Mouse (Mus musculus): Measurements from ENCODE around the gene St6galnac5. TPM values are rescaled to one million over a fixed set of nuclear protein-coding genes. Genes with fewer than 3 reads are reported as not detected.

St6galnac5 gene
- polyA plus RNA-seq (2015; fragmentation: Nextera tagmentation; extraction: Ambion mirVana): 0.11 and 0.15 TPM in 2 replicates

DNA sequence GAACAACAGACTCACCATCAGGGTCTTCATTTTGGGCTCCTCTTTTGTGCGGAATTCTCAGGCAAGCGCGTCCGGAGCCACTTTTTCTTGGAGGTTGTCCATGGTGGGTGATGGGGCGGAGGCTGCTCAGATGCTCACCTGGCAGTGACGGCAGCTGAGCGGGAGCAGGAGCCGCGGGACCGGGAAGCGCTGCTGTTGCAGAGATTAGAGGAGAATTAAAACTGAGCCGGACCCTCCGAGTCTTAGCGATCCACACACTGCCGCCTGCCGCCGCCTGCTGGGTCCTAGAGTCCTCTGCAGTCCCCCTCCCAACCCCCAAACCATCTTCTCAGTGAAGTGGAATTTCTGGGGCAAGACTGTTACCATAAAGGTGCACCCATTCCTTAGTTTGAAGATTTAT, at the start of gene St6galnac5:
Gene St6galnac5 (minus strand): TSS at position 259 of the 400 bp plus-strand sequence.
- ATAC-seq (replicated peaks; ENCODE audit: extremely low read depth, insufficient read depth, low FRiP score): no peak
- peak within 1 kb of the TSS; percentile 44 for H3K4me3 ChIP-seq (ENCODE audit: low read length)
- H3K27me3 ChIP-seq (ENCODE audit: control insufficient read depth, insufficient read depth, low read length): peaks cover 34% of the 10 kb centered on the region
- peak within 1 kb of the TSS; percentile 14; the same call in 1 of the 2 replicates for H3K9ac ChIP-seq (ENCODE audit: low read length)
- peak within 1 kb of the TSS; percentile 66 for H3K4me2 ChIP-seq (ENCODE audit: low read depth, low read length)
- H3K27ac ChIP-seq (ENCODE audit: low read length): no peak within 1 kb of the TSS
- H3K36me3 ChIP-seq (ENCODE audit: control insufficient read depth, insufficient read depth): no peaks in the 10 kb centered on the region
- H3K9me3 ChIP-seq (replicated peaks; ENCODE audit: control insufficient read depth, low read length): no peaks in the 10 kb centered on the region
- WGBS: 2% methylated on average over 17 of the region's 17 CpGs
- H3K4me1 ChIP-seq (ENCODE audit: control insufficient read depth, insufficient read depth, low read length): peaks cover 11% of the 10 kb centered on the region

DNA sequence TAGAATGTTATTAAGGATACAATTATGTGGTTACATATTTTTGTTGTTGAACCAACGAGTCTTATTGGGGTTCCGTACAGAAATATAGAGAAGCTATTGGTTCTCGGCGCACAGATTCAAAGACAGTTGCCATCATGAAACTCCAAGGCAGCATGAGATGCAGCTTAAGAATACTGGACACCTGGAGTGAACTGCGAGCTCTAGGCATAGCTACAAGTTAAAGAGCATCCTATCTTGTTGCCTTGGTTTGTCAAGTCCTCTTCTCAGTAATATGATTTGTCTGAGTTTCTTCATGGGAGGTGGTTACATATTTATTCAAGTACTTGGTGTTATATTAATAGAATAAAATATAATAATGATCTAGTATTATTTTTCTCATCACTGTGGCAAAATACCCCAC, 48.7 kb upstream of the St6galnac5 start:
- Histone ChIP-seq H3K9ac (ENCODE audit: low read length) (no peak overlapping the region), H3K4me2 (ENCODE audit: low read depth, low read length) (no peak overlapping the region), H3K9me3 (replicated peaks; ENCODE audit: control insufficient read depth, low read length) (no peaks in the 10 kb centered on the region), H3K36me3 (ENCODE audit: control insufficient read depth, insufficient read depth) (no peaks in the 10 kb centered on the region), H3K27me3 (ENCODE audit: control insufficient read depth, insufficient read depth, low read length) (no peaks in the 10 kb centered on the region), H3K4me1 (ENCODE audit: control insufficient read depth, insufficient read depth, low read length) (no peaks in the 10 kb centered on the region), H3K27ac (ENCODE audit: low read length) (no peak overlapping the region), H3K4me3 (ENCODE audit: low read length) (no peak overlapping the region)
- ATAC-seq (replicated peaks; ENCODE audit: extremely low read depth, insufficient read depth, low FRiP score): no peak
- WGBS: 88% methylated on average over 5 of the region's 5 CpGs

DNA sequence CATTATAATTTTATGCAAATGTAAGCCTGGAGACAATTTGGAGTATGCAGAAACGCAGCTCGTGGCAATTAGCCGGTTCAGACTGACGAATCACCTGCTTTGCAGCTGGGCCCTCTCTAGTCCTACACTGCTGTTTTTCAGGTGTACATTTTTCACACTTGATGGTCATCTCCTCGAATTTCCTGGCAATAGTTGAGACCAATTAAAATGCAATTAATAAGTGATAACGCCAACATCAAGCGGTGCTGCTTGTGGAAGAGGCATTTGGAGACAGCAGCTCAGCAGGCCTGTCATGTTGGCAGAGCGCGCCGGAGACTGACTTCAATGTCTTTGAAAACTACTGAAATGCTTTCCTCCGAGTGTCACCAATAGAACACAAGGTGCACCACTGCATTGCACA, 42.0 kb upstream of the St6galnac5 start:
- WGBS: 88% methylated on average over 11 of the region's 11 CpGs
- no peak overlapping the region for H3K4me3 ChIP-seq (ENCODE audit: low read length)
- no peak for ATAC-seq (replicated peaks; ENCODE audit: extremely low read depth, insufficient read depth, low FRiP score)

DNA sequence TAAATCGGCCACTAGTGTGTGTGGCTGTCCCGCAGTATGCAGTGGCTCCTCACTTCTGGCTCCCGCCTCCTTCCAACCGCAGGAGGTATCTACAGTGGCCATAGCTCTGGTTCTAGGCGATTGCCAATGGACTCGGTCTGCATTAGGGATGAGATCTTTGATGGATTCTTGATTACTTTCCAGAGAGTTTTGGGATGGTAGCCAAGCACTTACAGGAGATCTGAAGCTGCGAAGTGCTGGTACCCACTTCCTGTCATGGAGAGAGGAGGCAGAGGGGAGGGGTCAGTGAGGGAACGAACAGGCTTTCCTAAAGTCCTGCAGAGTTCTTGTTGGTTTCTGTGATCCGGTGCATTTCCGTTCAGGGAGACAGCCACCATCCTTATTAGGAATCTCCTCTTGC, 36.0 kb upstream of the St6galnac5 start:
- no peaks in the 10 kb centered on the region for H3K4me1 ChIP-seq (ENCODE audit: control insufficient read depth, insufficient read depth, low read length)
- no peak overlapping the region for H3K4me2 ChIP-seq (ENCODE audit: low read depth, low read length)
- H3K27me3 ChIP-seq (ENCODE audit: control insufficient read depth, insufficient read depth, low read length): no peaks in the 10 kb centered on the region
- no peaks in the 10 kb centered on the region for H3K36me3 ChIP-seq (ENCODE audit: control insufficient read depth, insufficient read depth)
- H3K9me3 ChIP-seq (replicated peaks; ENCODE audit: control insufficient read depth, low read length): no peaks in the 10 kb centered on the region
- no peak for ATAC-seq (replicated peaks; ENCODE audit: extremely low read depth, insufficient read depth, low FRiP score)
- H3K27ac ChIP-seq (ENCODE audit: low read length): no peak overlapping the region
- H3K4me3 ChIP-seq (ENCODE audit: low read length): no peak overlapping the region
- no peak overlapping the region for H3K9ac ChIP-seq (ENCODE audit: low read length)
- 66% methylated on average over 10 of the region's 10 CpGs for WGBS

More for the DNA sequence above, 42.0 kb upstream of the St6galnac5 start:
- no peak overlapping the region for H3K9ac ChIP-seq (ENCODE audit: low read length)
- no peaks in the 10 kb centered on the region for H3K4me1 ChIP-seq (ENCODE audit: control insufficient read depth, insufficient read depth, low read length)
- H3K36me3 ChIP-seq (ENCODE audit: control insufficient read depth, insufficient read depth): no peaks in the 10 kb centered on the region
- H3K4me2 ChIP-seq (ENCODE audit: low read depth, low read length): no peak overlapping the region
- no peak overlapping the region for H3K27ac ChIP-seq (ENCODE audit: low read length)
- H3K9me3 ChIP-seq (replicated peaks; ENCODE audit: control insufficient read depth, low read length): no peaks in the 10 kb centered on the region
- no peaks in the 10 kb centered on the region for H3K27me3 ChIP-seq (ENCODE audit: control insufficient read depth, insufficient read depth, low read length)

DNA sequence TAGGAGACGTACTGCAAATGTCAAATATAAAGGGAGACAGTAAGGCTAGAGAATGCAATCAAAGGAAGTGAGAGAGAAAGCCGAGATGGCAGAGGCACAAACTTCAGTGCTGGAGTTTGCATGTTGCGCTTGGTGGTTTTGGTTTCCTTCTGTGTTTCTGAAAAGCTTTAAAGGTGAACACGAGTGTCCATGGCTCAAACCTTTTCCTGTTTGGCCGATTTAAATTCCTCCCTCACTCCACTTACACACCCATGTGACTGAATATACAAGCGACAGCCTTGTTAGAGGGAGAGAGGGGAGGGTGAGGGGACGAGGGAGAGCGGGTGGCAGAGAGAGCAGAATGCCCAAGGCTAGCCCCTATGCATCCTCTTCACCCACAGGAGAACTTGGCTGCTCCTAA, 34.3 kb upstream of the St6galnac5 start:
- no peaks in the 10 kb centered on the region for H3K27me3 ChIP-seq (ENCODE audit: control insufficient read depth, insufficient read depth, low read length)
- no peak overlapping the region for H3K27ac ChIP-seq (ENCODE audit: low read length)
- H3K9ac ChIP-seq (ENCODE audit: low read length): no peak overlapping the region
- H3K36me3 ChIP-seq (ENCODE audit: control insufficient read depth, insufficient read depth): no peaks in the 10 kb centered on the region
- no peak overlapping the region for H3K4me3 ChIP-seq (ENCODE audit: low read length)
- no peaks in the 10 kb centered on the region for H3K4me1 ChIP-seq (ENCODE audit: control insufficient read depth, insufficient read depth, low read length)
- 57% methylated on average over 8 of the region's 8 CpGs for WGBS
- H3K4me2 ChIP-seq (ENCODE audit: low read depth, low read length): no peak overlapping the region
- H3K9me3 ChIP-seq (replicated peaks; ENCODE audit: control insufficient read depth, low read length): no peaks in the 10 kb centered on the region
- no peak for ATAC-seq (replicated peaks; ENCODE audit: extremely low read depth, insufficient read depth, low FRiP score)

DNA sequence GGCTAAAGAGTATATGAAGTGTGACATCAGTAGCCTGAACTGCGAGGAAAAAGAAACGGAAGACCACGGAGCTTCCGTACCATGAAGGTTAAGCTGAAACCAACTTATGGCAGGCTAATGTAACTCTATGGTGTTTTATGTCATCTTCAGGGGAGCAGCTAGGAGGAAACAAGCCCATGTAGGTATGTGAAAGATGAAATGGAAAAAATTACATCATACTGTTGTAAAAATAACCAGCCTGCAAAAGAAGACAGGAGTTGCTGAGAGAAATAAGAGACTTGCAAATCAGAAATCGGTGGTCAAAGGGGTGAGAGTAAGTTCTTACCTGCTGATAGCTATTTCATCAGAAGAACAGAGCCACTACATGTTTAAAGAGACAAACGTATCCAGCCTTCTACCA, 24.8 kb upstream of the St6galnac5 start:
- Histone ChIP-seq H3K4me3 (ENCODE audit: low read length) (no peak overlapping the region), H3K9ac (ENCODE audit: low read length) (no peak overlapping the region), H3K27me3 (ENCODE audit: control insufficient read depth, insufficient read depth, low read length) (no peaks in the 10 kb centered on the region), H3K9me3 (replicated peaks; ENCODE audit: control insufficient read depth, low read length) (no peaks in the 10 kb centered on the region), H3K27ac (ENCODE audit: low read length) (no peak overlapping the region), H3K4me1 (ENCODE audit: control insufficient read depth, insufficient read depth, low read length) (no peaks in the 10 kb centered on the region), H3K36me3 (ENCODE audit: control insufficient read depth, insufficient read depth) (no peaks in the 10 kb centered on the region), H3K4me2 (ENCODE audit: low read depth, low read length) (no peak overlapping the region)
- WGBS: 73% methylated on average over 6 of the region's 6 CpGs
- ATAC-seq (replicated peaks; ENCODE audit: extremely low read depth, insufficient read depth, low FRiP score): no peak

DNA sequence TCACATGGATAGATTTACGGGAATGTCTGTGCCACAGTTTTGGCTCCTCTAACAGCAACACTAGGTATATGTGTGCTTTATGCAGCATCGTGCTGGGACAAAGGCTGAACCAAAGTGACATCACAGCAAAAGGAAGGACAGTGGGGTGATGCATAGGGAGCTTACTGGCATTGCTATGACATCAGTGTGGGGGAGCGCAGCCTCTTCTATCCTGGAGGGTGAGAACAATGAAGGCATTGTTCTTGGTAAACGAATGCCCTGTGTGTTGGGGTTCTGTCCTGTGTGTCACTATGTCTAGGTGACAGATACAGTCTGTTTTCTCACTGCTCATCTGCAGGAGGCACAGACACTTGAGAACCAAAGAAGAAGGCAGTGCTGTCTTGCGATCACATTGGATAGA, 16.9 kb upstream of the St6galnac5 start:
- 0 out of 2 replicates have a peak, but pooled peaks cover 3% of the 10 kb centered on the region for H3K4me1 ChIP-seq (ENCODE audit: control insufficient read depth, insufficient read depth, low read length)
- no peaks in the 10 kb centered on the region for H3K9me3 ChIP-seq (replicated peaks; ENCODE audit: control insufficient read depth, low read length)
- no peak for ATAC-seq (replicated peaks; ENCODE audit: extremely low read depth, insufficient read depth, low FRiP score)
- no peak overlapping the region for H3K9ac ChIP-seq (ENCODE audit: low read length)
- H3K27ac ChIP-seq (ENCODE audit: low read length): no peak overlapping the region
- no peaks in the 10 kb centered on the region for H3K27me3 ChIP-seq (ENCODE audit: control insufficient read depth, insufficient read depth, low read length)
- no peaks in the 10 kb centered on the region for H3K36me3 ChIP-seq (ENCODE audit: control insufficient read depth, insufficient read depth)
- no peak overlapping the region for H3K4me3 ChIP-seq (ENCODE audit: low read length)
- 79% methylated on average over 5 of the region's 5 CpGs for WGBS
- no peak overlapping the region for H3K4me2 ChIP-seq (ENCODE audit: low read depth, low read length)

DNA sequence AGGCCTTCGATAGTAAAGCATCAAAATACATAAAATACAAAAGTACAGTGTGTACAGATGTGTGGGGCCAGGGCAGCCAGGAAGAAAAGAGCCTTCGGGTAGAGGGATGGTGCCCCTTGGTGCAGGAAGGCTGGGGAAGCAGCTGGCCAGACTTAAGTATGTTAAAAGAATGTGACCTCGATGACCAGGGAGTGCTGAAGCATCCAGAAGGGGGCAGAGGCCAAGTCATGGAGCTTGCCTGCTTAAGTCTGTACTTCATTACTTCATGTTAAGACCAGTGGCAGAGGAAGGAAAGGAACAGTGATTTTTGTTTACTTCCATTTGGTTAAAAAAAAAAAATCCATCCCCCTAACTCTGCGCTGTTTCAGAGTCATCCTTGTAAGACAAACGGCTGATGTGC, 16.1 kb upstream of the St6galnac5 start:
- Histone ChIP-seq H3K4me2 (ENCODE audit: low read depth, low read length) (no peak overlapping the region), H3K4me1 (ENCODE audit: control insufficient read depth, insufficient read depth, low read length) (0 out of 2 replicates have a peak, but pooled peaks cover 3% of the 10 kb centered on the region), H3K4me3 (ENCODE audit: low read length) (no peak overlapping the region), H3K36me3 (ENCODE audit: control insufficient read depth, insufficient read depth) (no peaks in the 10 kb centered on the region), H3K9me3 (replicated peaks; ENCODE audit: control insufficient read depth, low read length) (no peaks in the 10 kb centered on the region), H3K27me3 (ENCODE audit: control insufficient read depth, insufficient read depth, low read length) (no peaks in the 10 kb centered on the region), H3K27ac (ENCODE audit: low read length) (no peak overlapping the region), H3K9ac (ENCODE audit: low read length) (no peak overlapping the region)
- no peak for ATAC-seq (replicated peaks; ENCODE audit: extremely low read depth, insufficient read depth, low FRiP score)
- 52% methylated on average over 5 of the region's 5 CpGs for WGBS

DNA sequence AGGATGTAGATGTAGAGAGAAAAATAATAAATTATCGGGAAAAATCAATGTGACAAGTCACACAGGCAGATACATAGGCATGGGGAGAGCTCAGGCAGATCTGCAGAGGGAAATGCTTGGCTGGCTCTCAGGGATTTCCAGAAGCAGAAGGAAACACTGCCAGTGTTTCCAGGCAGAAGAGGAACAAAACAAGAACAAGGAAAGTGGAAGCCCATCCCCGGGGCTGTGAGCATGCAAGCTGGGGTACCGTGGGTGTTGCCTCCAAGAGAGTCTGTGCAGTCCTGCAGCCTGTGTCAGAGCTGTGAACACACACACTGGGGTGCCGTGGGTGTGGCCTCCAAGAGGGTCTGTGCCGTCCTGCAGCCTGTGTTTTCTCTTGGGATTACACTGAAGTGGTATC, 11.6 kb upstream of the St6galnac5 start:
- H3K4me2 ChIP-seq (ENCODE audit: low read depth, low read length): no peak overlapping the region
- 0 out of 2 replicates have a peak, but pooled peaks cover 3% of the 10 kb centered on the region for H3K4me1 ChIP-seq (ENCODE audit: control insufficient read depth, insufficient read depth, low read length)
- H3K9me3 ChIP-seq (replicated peaks; ENCODE audit: control insufficient read depth, low read length): no peaks in the 10 kb centered on the region
- WGBS: 52% methylated on average over 5 of the region's 5 CpGs
- no peak overlapping the region for H3K9ac ChIP-seq (ENCODE audit: low read length)
- no peak for ATAC-seq (replicated peaks; ENCODE audit: extremely low read depth, insufficient read depth, low FRiP score)
- no peak overlapping the region for H3K4me3 ChIP-seq (ENCODE audit: low read length)
- H3K36me3 ChIP-seq (ENCODE audit: control insufficient read depth, insufficient read depth): no peaks in the 10 kb centered on the region
- no peak overlapping the region for H3K27ac ChIP-seq (ENCODE audit: low read length)
- no peaks in the 10 kb centered on the region for H3K27me3 ChIP-seq (ENCODE audit: control insufficient read depth, insufficient read depth, low read length)

All from heart, embryonic 16.5 days (tissue).